Mouse (Mus musculus) common myeloid progenitor, adult 5-6 weeks (primary cell): ENCODE data around the gene Efs. TPM values are rescaled to one million over a fixed set of nuclear protein-coding genes. Genes with fewer than 3 reads are reported as not detected.
"Not testable (repeated sequence)": the region's sequence is repeated elsewhere in the genome, so short reads cannot be mapped to it uniquely, and the experiment has no call there.

Source experiments
- ATAC-seq: replicated peaks from 2 replicates; pipeline ENCODE4 v1.8.0; 2016; ENCODE audit warnings: low read depth, mild to moderate bottlenecking, moderate TSS enrichment, inconsistent platforms; ENCODE audit not compliant: poor library complexity, severe bottlenecking
- total RNA-seq: library from RNA; stranded (forward); fragments of 200-1000, 187-1606 nt; gene quantifications from 2 replicates; pipeline ENCODE4 v1.2.3, GENCODE M21; 2017

Efs gene
- total RNA-seq, 1 experiment from 2014 or later: not detected

DNA sequence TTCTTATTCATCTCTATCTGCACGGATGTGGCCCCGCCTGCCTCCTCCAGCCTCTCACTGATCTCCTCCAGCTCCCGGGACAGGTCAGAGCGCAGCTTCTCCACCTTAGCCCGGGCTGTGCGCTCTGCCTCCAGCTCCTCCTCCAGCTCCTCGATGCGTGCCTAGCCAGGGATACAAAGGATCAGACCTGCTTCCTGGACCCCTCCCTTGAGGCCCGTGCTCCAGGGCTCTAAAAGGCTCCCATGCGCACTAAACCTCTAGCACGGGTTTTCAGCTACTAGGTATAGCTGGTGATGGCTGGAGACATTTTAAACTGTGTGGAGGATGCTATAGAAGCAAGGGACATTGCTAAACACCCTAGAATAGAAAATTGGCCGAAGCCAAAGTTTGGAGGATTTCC lies 24.6 kb upstream of the Efs start:
- ATAC-seq: no peak

DNA sequence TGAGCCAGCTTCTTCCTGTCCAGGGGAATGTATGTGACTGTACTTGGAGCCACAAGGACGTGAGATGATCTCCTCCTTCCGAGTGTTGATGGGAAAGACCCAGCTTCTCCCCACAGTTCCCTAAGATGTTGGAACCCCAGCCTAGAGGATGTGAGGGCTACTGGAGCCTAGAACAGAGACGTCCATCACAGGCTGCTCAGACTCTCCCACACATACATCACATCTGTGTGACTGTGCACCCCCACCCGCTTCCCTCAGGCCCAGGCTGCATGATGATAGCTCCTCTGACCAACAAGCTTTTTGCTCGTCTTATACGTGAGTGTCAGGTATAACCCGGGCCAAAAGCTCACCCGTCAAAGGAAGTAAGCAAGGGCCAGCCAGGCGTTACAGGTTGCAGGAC lies 22.9 kb upstream of the Efs start:
- ATAC-seq: no peak

DNA sequence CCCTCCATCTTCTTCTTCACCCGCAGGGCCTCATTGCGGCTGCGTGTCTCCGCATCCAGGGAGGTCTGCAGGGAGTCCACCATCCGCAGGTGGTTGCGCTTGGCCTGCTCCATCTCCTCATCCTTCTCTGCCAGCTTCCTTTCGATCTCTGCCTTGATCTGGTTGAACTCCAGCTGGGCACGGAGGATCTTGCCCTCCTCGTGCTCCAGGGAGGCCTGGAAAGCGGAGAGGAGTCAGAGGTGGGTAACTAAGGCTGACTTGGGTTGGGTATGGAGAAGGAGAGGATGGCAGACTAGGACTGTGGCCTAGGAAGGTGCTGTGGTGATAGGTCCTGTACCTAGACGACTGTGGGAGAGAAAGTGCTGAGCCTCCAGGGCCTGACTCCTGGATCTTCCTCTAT lies 21.1 kb upstream of the Efs start:
- ATAC-seq: not testable (repeated sequence)

GRCm38 (mm10) chr14:54945975-54946704 lies 20.2 kb upstream of the Efs start:
- no peak for ATAC-seq

- no peak for ATAC-seq
Measured at GRCm38 (mm10) chr14:54944939-54945338, 19.0 kb upstream of the Efs start.

GRCm38 (mm10) chr14:54943971-54944370 lies 18.0 kb upstream of the Efs start:
- no peak for ATAC-seq

GRCm38 (mm10) chr14:54942479-54942878 lies 16.6 kb upstream of the Efs start:
- ATAC-seq: no peak

- no peak for ATAC-seq
Measured at GRCm38 (mm10) chr14:54941024-54941978, 15.4 kb upstream of the Efs start.

DNA sequence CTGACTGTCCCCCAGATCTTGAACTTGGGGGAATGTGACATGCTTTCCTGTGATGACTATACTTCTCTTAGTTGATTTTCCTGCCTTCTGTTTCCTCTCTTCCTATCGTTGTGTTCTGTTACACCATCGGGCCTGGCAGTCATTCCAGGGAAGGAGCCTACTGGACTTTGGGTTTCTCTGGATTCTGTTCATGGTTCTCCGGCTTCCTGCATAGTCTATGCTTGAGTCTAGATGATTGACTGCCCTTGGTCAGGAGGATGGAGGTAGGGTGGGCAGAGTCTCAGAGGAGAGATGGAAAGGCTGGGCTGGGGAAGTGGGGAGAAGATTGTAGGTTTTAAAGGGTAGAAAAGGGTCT lies 14.2 kb upstream of the Efs start:
- ATAC-seq: no peak

DNA sequence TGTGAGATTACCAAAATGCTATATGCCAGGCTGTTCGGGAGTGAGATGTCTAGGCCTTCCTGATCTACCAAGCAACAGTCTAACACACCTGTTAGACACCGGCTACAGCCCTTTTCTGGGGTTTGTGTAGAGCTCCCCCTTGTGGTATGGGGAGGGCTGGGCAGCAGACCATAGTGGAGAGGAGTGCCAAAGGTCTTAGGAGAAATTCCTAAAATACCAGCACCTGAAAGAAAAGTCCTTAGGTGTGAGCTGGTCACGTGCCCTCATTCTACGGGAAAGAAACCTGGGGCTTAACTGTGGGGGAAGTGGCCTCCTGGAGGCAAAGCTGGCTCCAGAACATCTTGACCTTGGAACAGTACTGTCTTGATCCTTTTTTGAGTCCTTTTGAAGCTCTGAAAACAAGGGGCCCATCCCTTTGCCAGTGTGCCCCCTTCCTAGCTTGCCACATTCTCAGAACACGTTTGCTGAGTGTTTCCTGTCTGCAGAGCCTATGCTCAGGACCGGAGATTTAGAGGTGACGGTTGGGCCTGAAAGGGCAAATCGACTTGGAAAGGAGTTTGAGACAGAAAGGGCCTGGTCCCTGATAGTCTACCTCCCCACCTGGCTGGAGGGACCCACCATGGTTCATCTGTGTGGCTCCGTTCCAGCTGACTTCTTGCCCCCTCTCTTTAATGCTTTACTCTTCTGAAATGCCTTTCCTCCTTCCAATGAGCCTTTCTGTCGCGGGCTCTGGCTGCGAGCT lies 13.7 kb upstream of the Efs start:
- ATAC-seq: peak; percentile 81

DNA sequence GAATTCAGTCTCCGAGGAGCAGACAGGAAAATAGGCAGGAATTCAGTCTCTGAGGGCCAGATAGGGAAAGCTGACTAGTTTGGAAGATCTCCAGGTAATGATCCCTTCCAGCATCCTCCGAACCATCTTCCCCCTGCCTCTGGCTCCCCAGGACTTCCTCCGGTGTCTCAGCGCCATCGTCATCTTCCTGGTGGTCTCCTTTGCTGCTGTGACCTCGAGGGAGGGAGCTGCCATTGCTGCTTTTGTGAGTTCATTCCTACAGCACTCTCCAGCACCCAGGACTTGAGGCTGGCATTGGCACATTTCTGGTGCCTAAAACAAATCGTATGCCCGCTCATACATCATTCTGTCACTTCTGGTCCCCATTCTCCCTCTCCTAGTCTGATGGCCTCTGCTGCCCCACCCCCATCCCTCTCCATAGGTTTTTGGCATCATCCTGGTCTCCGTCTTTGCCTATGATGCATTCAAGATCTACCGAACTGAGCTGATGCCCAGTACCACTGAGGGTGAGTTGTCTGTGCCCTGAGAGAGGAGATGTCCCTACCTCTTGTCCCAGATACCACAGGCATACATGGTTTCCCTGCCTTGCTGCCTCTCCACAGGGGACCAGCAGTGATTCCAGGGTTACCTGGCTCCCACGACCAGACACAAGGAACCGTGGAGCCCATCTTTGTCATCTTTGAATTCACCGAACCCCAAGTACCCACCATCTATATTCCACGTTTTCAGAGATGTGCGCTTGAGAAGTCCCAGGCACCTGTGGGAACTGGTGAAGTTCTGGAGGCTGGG lies 12.7 kb upstream of the Efs start:
- no peak for ATAC-seq

DNA sequence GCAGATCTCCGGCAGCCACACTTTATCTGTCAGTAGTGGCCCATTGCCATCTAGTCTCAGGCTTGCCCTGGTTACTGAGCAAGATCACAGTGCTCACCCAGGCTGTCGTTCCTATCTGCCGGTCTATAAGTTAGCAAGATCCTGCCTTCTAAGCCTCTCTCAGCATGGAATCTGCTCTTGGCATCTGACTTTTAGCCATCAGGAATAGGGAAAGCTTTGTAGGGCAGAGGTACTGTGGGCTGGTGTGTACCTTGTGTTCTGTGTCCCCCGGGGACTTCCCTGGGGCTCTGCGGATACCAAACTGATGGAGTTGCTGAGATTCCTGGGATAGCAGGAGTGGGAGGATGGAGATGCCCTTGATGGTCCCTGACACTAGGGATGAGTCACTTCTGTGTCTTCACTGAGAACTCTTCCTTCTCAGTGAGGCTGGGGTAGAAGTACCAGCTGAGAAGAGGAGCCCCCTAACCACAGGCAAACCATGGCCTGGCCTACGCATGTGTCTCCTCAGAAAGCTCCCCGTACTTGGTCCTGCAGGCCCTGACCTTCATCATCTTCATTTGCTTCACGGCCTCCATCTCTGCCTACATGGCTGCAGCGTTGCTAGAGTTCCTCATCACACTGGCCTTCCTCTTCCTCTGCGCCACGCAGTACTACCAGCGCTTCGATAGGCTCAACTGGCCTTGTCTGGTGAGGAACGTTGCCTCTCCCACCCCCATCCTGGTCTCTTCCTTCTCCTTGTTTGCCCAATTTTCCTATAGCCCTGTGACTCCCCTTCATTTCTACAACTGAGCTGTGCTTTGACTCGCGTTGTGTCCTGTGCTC lies 11.6 kb upstream of the Efs start:
- no peak for ATAC-seq

DNA sequence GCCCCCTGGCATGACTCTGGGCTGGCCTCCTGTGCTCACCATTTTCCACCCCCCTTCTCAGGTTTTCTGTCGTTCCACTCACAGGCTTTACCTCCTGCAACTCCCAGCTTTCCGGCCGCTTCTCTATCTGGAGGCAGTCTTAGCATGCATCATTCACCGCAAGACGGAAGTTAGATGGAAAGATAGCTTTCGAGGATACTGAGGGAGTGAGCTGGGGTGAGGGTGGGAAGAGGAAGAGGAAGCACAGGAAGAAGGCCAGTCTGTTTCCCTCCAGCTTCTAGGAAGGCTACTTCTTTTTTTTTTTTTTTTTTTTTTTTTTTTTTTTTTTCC lies 10.9 kb upstream of the Efs start:
- ATAC-seq: peak; percentile 40; the same call in 1 of the 2 replicates

DNA sequence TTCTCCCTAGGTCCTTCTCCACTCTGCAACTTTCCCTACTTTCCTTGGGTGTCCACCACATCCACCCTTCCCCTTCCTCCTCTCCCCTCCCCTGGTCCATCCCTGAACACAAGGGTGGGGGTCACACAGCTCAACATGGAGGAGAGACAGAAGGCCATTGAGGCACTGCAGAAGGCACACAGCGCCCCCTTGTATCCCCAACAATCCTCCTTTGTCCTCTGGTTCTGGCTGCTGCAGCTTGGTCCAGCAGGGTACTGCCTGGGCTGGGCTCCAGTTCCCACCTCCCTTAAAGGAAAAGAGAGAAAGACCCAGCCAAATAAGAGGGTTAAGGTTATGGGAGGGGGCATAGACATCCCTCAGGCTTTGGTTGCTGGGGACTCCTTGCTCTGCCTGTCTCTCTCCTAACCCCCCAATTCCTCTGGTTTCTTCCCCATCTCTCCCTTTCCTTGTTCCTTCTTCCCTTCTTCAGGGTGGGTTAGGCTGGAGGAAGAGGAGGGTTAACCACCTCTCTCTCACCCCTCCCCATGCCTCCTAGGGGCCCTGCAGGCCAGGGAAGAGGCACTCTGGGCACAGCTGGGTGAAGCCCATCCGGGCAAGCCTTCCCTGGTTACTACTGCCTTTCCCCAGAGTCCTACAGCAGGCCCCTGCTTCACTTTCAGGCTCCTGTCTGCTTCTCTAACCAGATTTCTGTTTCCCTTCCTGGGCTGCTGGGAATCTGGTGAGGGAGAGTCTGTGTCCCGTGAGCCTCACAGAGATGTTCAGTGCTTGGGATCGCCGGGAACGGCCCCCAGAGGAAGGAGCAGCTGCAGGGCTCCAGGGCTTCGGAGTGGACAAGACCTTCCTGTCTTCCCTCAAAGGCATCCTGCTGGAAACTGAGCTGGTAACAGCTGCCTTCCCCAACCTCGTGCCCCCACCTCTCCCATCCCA lies 10.2 kb upstream of the Efs start, which contains the start of gene Cmtm5:
TSS of gene Cmtm5 (plus strand) at position 358 of the 927 bp plus-strand sequence.
- ATAC-seq: 0 out of 2 replicates have a peak, but pooled peaks have one; percentile 23

- no peak for ATAC-seq
Measured at GRCm38 (mm10) chr14:54932645-54933150, 6.8 kb upstream of the Efs start, which contains the start of gene Il25. Gene Il25, plus strand, starts transcription at chr14:54932695.

- no peak for ATAC-seq
Measured at GRCm38 (mm10) chr14:54930431-54930830, 4.5 kb upstream of the Efs start.

DNA sequence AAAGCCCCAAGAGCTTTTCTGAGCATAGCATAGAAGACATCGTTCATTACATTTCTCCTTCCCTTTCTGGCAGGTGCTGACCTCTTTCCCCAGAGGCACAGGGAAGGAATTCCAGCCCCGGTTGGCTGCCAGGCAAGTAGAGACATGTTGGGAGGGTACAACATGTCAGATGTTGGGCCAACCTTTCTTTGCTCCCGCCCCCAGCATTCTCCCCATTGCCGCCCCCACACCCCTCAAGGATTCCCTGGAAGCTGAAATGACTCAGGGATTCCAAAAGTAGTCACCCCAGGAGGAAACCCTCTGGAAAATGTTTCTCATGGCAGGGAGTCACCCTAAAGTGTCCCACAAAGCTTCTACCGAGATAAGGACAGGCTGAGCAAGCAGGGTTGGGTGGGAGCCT lies 3.9 kb upstream of the Efs start:
- ATAC-seq: no peak

GRCm38 (mm10) chr14:54927296-54927695 lies 1.4 kb upstream of the Efs start:
- ATAC-seq: no peak
